Mouse (Mus musculus) hindbrain, embryonic 15.5 days (tissue): Measurements from ENCODE around the gene Lrrc4. TPM values are rescaled to one million over a fixed set of nuclear protein-coding genes. Genes with fewer than 3 reads are reported as not detected.

ENCODE experiments used
- ATAC-seq: fragments of 200-750 bp; cut with Nextera tagmentation; 2 replicates; pipeline ENCODE4 v1.8.0; 2017; ENCODE audit warnings: low read depth, moderate number of reproducible peaks, moderate TSS enrichment; ENCODE audit not compliant: low FRiP score
- H3K27ac ChIP-seq: fragments of 300-500 bp; sonication (generic); replicated peaks from 2 replicates; pipeline ENCODE4 v1.5.1; 2015; ENCODE audit warnings: mild to moderate bottlenecking, inconsistent platforms
- H3K27me3 ChIP-seq: fragments of 300-500 bp; sonication (generic); 2 replicates; pipeline ENCODE4 v1.6.1; 2015; ENCODE audit warnings: control low read depth, inconsistent platforms
- H3K36me3 ChIP-seq: fragments of 300-500 bp; sonication (generic); 2 replicates; pipeline ENCODE4 v1.6.1; 2015; ENCODE audit warnings: control low read depth, inconsistent platforms
- H3K4me1 ChIP-seq: fragments of 300-500 bp; sonication (generic); replicated peaks from 2 replicates; pipeline ENCODE4 v1.6.1; 2015; ENCODE audit warnings: control low read depth, inconsistent platforms
- H3K4me2 ChIP-seq: fragments of 300-500 bp; sonication (generic); 2 replicates; pipeline ENCODE4 v1.6.1; 2015; ENCODE audit warnings: moderate library complexity, mild to moderate bottlenecking, inconsistent platforms
- H3K4me3 ChIP-seq: fragments of 300-500 bp; sonication (generic); 2 replicates; pipeline ENCODE4 v1.5.1; 2015; ENCODE audit warnings: mild to moderate bottlenecking, inconsistent platforms
- H3K9ac ChIP-seq: fragments of 300-500 bp; sonication (generic); 2 replicates; pipeline ENCODE4 v1.6.1; 2015; ENCODE audit warnings: inconsistent platforms
- H3K9me3 ChIP-seq: fragments of 300-500 bp; sonication (generic); 2 replicates; pipeline ENCODE4 v1.6.1; 2016; ENCODE audit warnings: control low read depth, inconsistent platforms
- WGBS: fragments of 180-500 bp; shearing (Covaris S2); methylation state at CpG from one replicate; pipeline ENCODE4 v1.1.7; 2015; 5-methylcytosine and 5-hydroxymethylcytosine counted together
- polyA plus RNA-seq: library from polyadenylated mRNA; unstranded; fragments of >200 nt; fragmentation: Nextera tagmentation; extraction: Ambion mirVana; gene quantifications from 2 replicates; pipeline ENCODE4 v1.2.1, GENCODE M21; 2015

Lrrc4 gene
- polyA plus RNA-seq, 1 experiment from 2014 or later = 7.1 TPM

DNA sequence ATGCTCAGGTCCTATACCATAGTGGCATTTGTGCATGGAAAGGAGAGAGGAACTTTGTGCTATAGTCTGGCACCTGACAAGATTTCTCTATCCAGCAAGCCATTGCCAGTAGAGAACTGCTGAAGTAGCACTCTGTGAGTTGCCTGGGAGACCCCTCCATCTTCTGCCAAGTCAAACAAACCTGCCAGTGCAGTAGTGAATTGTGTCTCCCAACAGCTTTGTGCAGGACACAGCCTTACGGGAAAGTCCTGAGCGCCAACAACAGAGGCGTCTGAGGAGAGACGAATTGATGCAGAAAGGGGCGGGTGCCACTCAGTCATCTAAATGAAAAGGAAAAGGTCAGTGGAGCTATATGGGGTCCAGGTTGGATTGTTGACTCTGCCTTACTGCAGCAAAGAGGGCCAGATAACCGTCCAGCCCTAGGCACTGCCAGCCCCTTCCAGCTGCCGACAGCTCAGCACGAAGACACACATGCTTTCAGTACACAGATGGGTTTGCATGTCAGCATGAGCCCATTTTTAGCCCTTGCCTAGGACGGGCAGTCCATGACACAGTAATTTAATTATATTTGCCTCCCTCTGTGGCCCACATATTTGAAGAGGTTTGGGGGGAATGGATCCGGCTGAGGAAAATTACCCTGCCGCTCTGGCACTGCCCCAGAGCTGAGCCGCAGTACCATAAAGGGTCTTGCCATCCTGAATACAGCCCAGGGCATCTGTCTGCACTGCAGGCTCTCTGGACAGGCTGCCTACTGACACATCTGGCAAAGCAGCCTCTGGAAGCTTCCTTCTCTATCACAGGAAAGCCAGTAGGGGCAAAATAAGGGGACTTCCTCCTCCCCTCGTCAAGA lies 11.8 kb downstream of the Lrrc4 start:
- Histone ChIP-seq H3K4me3 (no peak overlapping the region), H3K27me3 (no peaks in the 10 kb centered on the region), H3K9me3 (no peaks in the 10 kb centered on the region), H3K36me3 (0 out of 2 replicates have a peak, but pooled peaks cover 5% of the 10 kb centered on the region), H3K27ac (peak overlapping the region; percentile 65), H3K4me2 (no peak overlapping the region), H3K9ac (no peak overlapping the region), H3K4me1 (peaks cover 34% of the 10 kb centered on the region)
- peak; percentile 75 for ATAC-seq
- 37% methylated on average over 13 of the region's 13 CpGs for WGBS

DNA sequence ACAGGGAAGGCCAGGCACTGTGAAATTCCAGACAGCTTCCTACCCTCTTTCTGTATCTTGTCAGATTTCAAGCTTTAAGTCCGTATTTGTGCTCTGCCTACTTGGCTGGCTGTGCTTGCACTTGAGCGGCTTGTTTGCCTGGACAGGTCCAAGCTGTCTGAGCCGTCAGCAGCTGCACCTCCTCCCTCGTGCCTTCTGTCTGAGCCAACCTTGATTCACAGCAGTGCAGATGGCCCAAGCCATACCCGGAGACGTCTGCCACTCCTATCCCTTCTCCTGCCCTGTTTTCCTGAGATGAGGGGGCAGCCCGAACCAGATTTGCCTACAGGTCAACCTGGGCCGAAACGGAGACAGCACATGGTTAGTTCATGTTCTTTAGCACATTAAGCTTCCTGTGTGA lies 14.5 kb downstream of the Lrrc4 start:
- Histone ChIP-seq H3K4me3 (no peak overlapping the region), H3K4me1 (peaks cover 40% of the 10 kb centered on the region), H3K27me3 (no peaks in the 10 kb centered on the region), H3K4me2 (no peak overlapping the region), H3K9ac (no peak overlapping the region), H3K27ac (no peak overlapping the region), H3K36me3 (0 out of 2 replicates have a peak, but pooled peaks cover 5% of the 10 kb centered on the region), H3K9me3 (no peaks in the 10 kb centered on the region)
- WGBS = 61% methylated on average over 9 of the region's 9 CpGs
- no peak for ATAC-seq

DNA sequence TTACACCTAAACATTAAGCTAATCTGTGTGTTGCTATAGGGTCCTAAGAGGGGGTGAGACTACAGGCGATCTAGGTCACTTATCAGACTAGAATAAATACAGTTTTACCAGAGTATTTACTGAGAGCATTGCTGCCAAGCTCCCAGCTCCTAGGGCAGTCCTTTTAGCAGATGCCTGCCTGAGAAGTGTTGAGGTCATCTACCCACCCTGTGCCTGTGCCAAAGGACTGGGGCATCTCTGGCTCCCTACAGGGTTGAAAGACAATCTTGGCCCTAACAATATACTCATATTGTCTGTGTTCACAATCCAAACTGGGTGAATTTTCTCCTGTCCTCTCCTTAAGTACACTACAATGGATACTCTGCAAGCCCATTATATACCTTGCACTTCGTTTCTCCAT lies 16.7 kb downstream of the Lrrc4 start:
- no peak overlapping the region for H3K4me2 ChIP-seq
- H3K9me3 ChIP-seq = no peaks in the 10 kb centered on the region
- no peaks in the 10 kb centered on the region for H3K27me3 ChIP-seq
- peaks cover 23% of the 10 kb centered on the region for H3K4me1 ChIP-seq
- no peak overlapping the region for H3K4me3 ChIP-seq
- no peak overlapping the region for H3K27ac ChIP-seq
- no peak overlapping the region for H3K9ac ChIP-seq
- 0 out of 2 replicates have a peak, but pooled peaks cover 5% of the 10 kb centered on the region for H3K36me3 ChIP-seq
- no peak for ATAC-seq
- WGBS = 86% methylated on average over 2 of the region's 2 CpGs

DNA sequence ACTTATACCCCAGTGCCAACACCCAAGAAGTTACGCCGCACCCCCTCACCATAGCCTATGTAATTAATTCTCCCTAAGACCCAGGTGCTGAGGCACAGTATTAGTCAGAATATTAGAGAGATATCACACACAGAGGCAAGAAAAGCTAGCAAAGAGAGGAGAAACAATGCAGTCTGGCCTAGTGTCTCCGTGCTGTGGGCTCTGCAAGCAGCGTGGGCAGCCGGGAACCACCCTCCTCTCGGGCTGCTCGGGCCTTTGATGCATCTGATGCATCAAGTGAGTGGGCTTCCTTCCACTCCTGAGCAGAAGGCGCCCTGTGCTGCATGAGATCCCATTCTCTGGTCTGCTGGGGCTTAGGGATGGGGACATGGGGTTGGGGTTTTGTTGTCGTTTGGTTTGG lies 18.5 kb downstream of the Lrrc4 start:
- Histone ChIP-seq H3K4me2 (no peak overlapping the region), H3K4me1 (peaks cover 10% of the 10 kb centered on the region), H3K27me3 (no peaks in the 10 kb centered on the region), H3K9ac (no peak overlapping the region), H3K9me3 (no peaks in the 10 kb centered on the region), H3K27ac (no peak overlapping the region), H3K36me3 (peaks cover 7% of the 10 kb centered on the region; the same call in 1 of the 2 replicates), H3K4me3 (no peak overlapping the region)
- 80% methylated on average over 9 of the region's 9 CpGs for WGBS
- ATAC-seq = no peak

DNA sequence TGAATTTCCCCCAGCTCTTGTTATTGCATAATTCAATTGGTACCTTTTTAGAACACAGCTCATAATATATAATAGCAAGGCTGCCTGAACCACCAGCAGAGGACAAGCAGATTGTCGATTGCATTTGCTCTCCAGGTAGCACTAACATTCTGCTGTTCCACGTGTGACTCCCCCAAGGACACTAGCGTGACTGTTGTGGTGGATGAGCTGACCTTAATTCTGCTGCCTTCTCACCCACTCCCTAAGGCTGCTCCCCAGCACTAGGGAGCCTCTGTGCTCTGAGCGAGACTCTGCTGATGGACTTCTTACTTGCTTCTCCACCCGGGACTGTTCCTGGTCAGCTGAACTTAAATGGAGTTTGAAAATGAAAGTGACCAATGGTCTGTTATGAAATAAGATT lies 26.8 kb downstream of the Lrrc4 start:
- WGBS = 82% methylated on average over 5 of the region's 5 CpGs
- H3K27me3 ChIP-seq = no peaks in the 10 kb centered on the region
- no peak overlapping the region for H3K27ac ChIP-seq
- no peak for ATAC-seq
- peaks cover 5% of the 10 kb centered on the region; the same call in 1 of the 2 replicates for H3K36me3 ChIP-seq
- H3K4me3 ChIP-seq = no peak overlapping the region
- no peak overlapping the region for H3K4me2 ChIP-seq
- no peaks in the 10 kb centered on the region for H3K9me3 ChIP-seq
- H3K9ac ChIP-seq = no peak overlapping the region
- H3K4me1 ChIP-seq = 0 out of 2 replicates have a peak, but pooled peaks cover 5% of the 10 kb centered on the region

DNA sequence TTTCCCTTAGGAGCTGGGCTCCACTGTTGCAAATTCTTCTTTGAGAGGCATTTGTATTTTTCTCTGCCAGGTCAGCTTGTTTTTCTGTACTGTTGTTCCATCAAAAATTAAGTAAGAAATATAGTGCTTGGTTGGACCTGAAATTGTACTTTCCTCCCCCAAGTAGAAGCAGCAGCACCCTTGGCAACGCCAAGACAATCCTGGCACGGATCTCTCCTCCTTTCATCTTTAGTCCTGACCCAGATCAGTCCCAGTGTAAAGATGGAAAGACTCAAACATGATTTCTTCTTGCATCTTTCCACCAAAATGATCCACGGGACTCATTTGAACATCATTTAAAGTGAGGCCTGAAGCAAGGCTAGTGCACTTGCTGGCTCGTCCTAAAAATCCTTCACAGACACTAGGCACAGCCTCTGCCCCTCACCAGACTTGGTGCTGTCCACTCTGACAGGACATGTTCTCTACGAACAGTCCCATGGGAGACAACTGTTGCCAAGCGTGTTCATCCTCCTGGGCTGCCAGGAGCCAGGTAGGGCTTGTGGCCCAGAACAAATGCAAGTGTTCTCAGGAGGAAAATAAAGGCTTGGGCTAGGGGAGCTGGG lies 27.8 kb downstream of the Lrrc4 start:
- H3K27me3 ChIP-seq = no peaks in the 10 kb centered on the region
- H3K4me3 ChIP-seq = no peak overlapping the region
- no peak for ATAC-seq
- 0 out of 2 replicates have a peak, but pooled peaks cover 5% of the 10 kb centered on the region for H3K4me1 ChIP-seq
- no peak overlapping the region for H3K9ac ChIP-seq
- H3K9me3 ChIP-seq = no peaks in the 10 kb centered on the region
- H3K36me3 ChIP-seq = no peaks in the 10 kb centered on the region
- no peak overlapping the region for H3K4me2 ChIP-seq
- 86% methylated on average over 6 of the region's 6 CpGs for WGBS
- H3K27ac ChIP-seq = no peak overlapping the region

DNA sequence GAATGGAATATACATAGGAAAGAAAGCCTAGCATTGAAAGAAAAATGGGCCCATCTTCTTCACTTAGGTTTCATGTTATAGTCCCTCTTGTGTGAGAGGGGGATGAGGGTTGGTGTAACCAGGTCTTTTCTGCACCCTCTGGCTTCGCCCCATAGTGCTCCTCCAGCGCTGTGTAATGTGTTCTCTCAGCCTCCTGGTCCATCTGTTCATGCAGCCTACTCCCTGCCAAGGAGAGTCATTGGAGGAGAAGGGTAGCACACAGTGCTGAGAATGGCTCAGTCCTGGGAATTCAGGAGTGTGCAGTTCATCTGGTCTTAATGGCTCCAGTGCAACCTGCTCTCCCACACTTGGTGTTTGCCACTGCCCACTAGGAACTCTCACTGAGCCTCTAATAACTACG lies 30.6 kb downstream of the Lrrc4 start:
- H3K27ac ChIP-seq = no peak overlapping the region
- no peak overlapping the region for H3K4me3 ChIP-seq
- no peak overlapping the region for H3K4me2 ChIP-seq
- H3K9ac ChIP-seq = no peak overlapping the region
- peaks cover 12% of the 10 kb centered on the region for H3K4me1 ChIP-seq
- H3K27me3 ChIP-seq = no peaks in the 10 kb centered on the region
- ATAC-seq = no peak
- 91% methylated on average over 3 of the region's 3 CpGs for WGBS
- no peaks in the 10 kb centered on the region for H3K9me3 ChIP-seq
- no peaks in the 10 kb centered on the region for H3K36me3 ChIP-seq

DNA sequence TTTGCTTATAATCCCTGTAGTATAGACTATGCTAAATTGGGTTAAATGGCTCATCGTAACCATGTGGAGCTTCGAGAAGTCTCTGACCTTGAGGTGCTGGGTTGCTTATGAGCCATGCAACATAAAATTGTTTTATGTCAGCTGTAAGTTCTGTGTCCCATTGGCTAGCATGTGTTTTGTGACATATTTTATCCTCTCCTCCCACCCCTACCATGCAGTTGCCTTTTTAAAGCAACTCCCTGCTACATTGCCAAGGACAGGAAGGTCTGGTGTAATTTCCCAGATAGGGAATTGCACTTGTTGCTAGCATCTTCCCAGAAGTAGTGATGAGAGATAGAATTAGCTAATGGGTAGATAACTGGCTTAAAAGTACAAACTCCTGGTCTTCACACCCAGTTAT lies 31.7 kb downstream of the Lrrc4 start:
- Histone ChIP-seq H3K4me1 (peaks cover 22% of the 10 kb centered on the region), H3K9me3 (no peaks in the 10 kb centered on the region), H3K27me3 (no peaks in the 10 kb centered on the region), H3K9ac (no peak overlapping the region), H3K36me3 (no peaks in the 10 kb centered on the region), H3K4me2 (no peak overlapping the region), H3K27ac (no peak overlapping the region), H3K4me3 (no peak overlapping the region)
- ATAC-seq = no peak
- 93% methylated on average over 2 of the region's 2 CpGs for WGBS

DNA sequence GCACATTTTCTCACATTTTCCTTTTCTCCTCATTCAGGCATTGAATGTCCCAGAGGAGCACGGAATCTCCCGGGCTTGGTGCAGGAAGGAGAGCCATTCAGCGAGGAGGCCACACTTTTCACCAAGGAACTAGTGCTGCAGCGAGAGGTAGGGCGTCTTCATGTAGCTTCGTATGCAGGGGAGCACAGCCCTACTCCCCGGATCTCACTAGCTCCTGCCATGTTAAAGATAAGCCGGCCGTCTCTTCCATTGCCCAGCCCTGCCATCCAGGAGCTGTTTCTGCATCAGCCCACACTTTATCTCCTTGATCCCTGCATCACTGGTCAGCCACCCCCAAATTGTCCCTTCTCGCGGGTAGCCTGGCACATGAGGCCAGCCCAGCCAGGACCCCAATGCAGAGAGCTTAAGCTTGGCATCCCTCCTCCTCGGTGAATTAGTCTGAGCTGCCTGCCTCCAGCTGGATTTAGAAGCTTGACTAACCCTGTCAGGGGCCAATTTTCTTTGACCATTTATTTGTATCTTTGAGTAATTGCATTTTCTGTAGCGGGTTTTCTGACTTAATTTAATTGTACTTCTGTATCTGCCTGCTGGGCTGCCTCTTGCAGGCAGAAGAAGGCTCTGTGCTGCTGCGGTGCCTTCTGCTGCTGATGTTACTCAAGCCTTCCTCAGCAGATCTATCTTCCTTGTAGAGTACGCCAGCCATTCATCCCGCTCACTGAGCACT lies 35.6 kb downstream of the Lrrc4 start:
- no peak overlapping the region for H3K9ac ChIP-seq

DNA sequence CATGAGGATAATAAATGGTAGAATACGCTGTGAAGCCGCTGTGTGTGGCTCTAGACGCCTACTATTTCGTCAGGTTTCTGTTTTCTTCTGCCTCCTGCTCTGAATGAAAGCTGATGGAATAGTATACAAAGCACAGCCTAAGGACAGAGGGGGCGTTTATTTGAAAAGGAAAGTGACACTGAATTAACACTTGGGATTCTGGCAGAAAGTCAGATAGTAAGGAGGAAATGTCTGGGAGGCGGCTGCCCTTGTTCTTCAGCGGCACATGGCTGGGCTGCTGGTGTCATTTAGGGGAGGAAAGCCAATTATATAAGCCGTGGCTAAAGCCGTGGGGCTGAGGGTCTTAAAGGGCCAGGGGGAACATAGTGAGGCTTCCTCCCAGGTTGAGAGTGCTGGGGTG lies 36.2 kb downstream of the Lrrc4 start:
- peaks cover 17% of the 10 kb centered on the region for H3K4me1 ChIP-seq
- no peaks in the 10 kb centered on the region for H3K36me3 ChIP-seq
- no peak overlapping the region for H3K9ac ChIP-seq
- no peaks in the 10 kb centered on the region for H3K27me3 ChIP-seq
- peak overlapping the region; percentile 14 for H3K4me2 ChIP-seq
- H3K4me3 ChIP-seq = no peak overlapping the region
- peak; percentile 66; the same call in 1 of the 2 replicates for ATAC-seq
- H3K9me3 ChIP-seq = no peaks in the 10 kb centered on the region
- 13% methylated on average over 9 of the region's 9 CpGs for WGBS
- peak overlapping the region; percentile 52 for H3K27ac ChIP-seq

More for the DNA sequence above, 35.6 kb downstream of the Lrrc4 start:
- Histone ChIP-seq H3K36me3 (no peaks in the 10 kb centered on the region), H3K27me3 (no peaks in the 10 kb centered on the region), H3K9me3 (no peaks in the 10 kb centered on the region), H3K4me1 (peaks cover 21% of the 10 kb centered on the region), H3K4me2 (peak overlapping the region; percentile 14), H3K27ac (peak overlapping the region; percentile 52), H3K4me3 (no peak overlapping the region)
- 68% methylated on average over 16 of the region's 16 CpGs for WGBS
- ATAC-seq = peak; percentile 44; the same call in 1 of the 2 replicates

DNA sequence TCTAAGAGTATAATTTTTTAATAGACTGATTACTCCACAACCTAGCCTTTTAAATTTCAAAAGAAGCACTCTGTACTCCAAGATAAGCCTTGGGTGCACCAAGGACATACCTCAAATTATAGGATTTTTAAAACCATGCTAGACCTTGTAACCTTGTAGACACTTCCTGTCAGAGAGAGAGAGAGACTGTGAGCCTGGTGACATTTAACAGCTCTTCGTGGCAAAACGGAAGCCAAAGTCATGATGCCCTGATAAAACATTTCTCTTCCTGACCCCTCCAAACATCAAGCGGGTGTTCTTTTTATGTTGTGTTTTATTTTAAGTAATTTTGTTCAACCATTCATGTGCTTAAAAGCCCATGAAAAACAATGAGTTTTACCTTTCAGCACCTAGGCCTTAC lies 39.7 kb downstream of the Lrrc4 start:
- no peak for ATAC-seq
- no peak overlapping the region for H3K4me2 ChIP-seq
- H3K9me3 ChIP-seq = no peaks in the 10 kb centered on the region
- H3K27me3 ChIP-seq = no peaks in the 10 kb centered on the region
- H3K36me3 ChIP-seq = no peaks in the 10 kb centered on the region
- H3K4me3 ChIP-seq = no peak overlapping the region
- peaks cover 23% of the 10 kb centered on the region for H3K4me1 ChIP-seq
- WGBS = 87% methylated on average over 3 of the region's 3 CpGs
- H3K9ac ChIP-seq = no peak overlapping the region
- H3K27ac ChIP-seq = no peak overlapping the region

DNA sequence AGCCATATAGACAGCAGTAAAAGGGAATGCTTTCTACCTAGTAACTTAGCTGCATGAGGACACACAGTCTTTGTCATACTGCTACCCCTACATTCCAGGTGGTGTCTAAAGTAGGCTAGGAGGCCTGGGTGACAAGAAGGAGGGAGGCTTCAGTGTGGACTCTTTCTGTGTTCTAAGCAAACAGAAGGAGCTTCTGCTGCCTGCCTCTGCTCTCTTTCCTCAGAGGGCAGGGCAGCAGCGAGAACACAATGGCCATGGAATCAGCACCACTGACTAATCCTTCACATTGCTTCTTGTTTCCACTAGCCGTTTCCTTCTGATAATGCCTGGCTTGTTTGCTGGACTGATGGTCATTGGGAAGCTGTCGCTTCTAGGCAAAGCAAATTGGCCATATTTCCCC lies 40.4 kb downstream of the Lrrc4 start:
- Histone ChIP-seq H3K27ac (no peak overlapping the region), H3K36me3 (no peaks in the 10 kb centered on the region), H3K4me1 (peaks cover 17% of the 10 kb centered on the region), H3K9me3 (no peaks in the 10 kb centered on the region), H3K27me3 (no peaks in the 10 kb centered on the region), H3K4me3 (no peak overlapping the region), H3K4me2 (no peak overlapping the region), H3K9ac (no peak overlapping the region)
- ATAC-seq = no peak
- WGBS = 53% methylated on average over 3 of the region's 3 CpGs
